Mouse (Mus musculus) adrenal gland (tissue): Measurements from ENCODE around the gene Fndc3b.

Source experiments
- intact Hi-C: fragments of 180-260 bp; cut with DNase I; formaldehyde crosslinking; loops from one replicate; pipeline ENCODE4 v1.15.1; 2025

The Fndc3b gene

DNA sequence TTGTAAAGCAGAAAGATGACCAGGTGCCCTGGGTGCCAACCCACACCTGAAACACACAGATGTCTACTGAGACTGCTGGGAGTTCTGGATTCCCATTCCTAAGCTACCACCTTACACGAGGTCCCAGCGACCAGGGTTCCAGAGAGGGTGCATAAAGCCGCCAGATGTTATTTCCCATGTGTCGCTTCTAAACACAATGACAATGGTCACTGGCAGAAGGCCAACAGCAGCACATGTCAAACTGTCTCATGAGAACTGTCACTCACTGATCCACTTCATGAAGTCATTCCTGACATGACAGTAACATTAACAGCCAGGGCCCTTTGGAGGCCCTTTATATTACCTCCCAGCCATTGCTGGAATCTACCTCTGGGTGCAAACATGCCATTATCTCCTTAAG, 110.9 kb downstream of the Fndc3b start:
- intact Hi-C loops, result no loop called here

DNA sequence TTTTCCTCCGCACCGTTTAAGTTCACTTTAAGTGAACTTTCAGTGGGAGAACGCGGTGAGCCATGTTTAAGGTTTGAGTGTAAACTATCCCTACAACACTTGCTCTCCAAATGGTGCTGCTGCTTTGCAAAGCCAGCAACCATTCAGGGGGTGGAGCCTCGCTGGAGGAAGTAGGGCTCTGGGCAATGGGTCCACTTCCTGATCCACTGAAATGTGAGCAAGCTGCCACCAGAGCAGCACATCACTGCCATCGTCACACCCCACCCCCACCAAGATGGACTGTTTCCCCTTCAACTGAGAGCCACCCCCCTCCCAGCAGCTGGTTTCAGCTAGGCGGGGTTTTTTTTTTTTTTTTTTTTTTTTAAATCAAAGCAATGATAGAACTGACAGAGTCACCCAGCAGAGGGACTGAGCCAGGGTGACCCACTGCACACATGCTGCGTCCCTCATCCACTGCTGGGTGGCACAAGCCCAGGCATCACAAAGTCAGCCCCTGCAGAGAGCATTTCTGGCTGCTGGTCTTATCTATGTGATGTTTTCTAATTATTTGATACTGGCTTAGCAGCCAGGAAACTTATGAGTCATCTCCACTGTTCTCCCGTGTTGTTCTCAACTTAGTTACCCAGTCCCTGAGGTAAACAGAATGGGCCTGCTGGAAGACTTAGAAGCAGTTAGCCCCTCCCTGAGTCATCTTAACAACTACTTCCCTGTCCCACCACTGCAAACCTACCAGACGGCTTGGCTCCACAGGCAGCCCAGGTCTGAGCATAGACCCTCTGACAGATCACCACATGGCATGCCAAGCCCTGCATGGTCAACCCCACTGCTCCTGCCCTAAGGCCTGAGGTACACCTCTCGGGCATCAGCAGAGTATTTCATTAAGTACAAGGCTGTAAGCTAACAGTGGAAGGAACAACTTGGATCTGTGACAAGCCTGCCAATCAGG, 112.4 kb downstream of the Fndc3b start:
- intact Hi-C loops, result no loop called here

DNA sequence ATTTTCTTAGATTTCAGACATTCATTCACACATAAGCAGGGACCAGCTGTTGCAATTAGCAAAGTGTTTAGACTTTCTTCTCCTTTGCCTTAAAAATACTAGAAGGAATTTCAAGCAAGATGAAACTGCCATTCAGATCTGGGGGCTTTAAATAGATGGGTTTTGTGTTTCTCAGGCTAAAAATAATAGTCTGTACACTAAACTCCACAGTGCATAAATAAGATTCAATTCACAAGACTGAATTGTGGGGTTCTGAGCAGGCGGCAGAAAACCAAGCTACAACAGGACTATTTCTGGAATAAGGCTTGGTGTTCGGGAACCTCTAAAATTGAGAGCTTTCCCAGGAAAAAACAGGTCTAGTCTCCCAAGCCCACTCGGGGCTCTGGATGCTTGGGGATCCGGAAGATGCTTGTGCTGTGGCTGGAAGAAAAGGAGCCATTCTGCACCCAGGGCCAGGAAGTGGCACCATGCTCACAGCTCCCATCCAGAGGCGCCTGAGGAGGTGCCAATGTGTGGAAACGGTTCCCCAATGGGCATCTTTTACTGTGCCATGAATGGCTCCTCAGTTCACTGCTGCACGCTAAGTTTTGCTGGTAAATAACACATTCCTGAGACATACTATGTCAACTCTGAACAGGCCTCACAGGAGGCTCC, 117.5 kb downstream of the Fndc3b start:
- intact Hi-C loops, result no loop called here

DNA sequence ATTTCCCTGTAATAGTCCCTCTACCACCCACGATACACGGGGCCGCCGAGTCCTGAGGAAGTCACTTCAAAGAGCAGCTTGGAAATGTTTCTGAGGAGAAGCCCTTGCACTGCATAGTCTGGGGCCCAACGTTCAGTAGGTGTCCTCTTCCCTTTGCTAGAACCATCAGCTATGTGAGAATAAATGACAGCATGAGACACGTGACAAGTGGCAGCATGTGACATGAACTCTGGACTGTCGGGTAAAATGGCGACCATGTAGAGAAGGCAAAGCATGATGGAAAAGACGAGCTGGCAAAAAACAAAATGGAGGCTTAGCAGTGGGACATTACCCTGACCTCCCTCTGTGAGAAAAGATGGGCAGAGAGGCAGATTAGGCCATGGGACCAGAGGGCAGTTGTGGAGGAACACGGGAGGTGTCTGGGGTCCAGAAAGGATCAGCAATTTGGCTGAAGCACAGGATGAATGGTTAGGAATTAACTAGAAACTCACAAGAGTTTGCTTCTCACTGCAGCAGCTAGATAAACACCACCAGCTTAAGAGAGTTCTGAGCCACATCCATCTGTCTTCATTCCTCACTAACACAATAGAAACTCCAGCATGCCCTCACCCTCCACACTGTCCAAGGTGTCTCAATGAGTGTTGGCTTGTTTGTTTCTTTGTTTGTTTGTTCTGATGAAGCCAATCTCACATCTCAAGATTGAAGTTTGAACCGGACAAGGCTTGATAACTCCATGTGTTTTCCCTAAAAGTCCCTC, 118.2 kb downstream of the Fndc3b start:
- intact Hi-C loops, result no loop called here

DNA sequence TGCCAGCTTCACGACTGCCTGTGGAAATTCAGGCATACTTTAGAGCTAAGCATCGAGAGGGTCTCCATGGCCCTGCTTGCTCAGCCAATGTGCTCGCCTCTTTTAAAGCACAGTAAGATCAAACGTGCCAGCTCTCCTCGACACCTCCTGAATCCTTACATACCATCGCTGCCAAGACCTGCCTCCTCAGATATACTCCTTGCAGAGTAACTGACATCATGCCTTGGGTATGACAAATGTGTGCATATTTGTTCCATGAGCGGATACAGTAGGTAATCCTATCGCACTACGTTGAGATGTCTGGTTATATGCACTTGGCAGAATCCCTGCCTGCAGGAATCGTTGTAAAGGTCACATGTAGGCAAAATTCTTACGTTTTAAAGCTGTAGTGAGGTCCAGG, 120.3 kb downstream of the Fndc3b start:
- intact Hi-C loops, result no loop called here

DNA sequence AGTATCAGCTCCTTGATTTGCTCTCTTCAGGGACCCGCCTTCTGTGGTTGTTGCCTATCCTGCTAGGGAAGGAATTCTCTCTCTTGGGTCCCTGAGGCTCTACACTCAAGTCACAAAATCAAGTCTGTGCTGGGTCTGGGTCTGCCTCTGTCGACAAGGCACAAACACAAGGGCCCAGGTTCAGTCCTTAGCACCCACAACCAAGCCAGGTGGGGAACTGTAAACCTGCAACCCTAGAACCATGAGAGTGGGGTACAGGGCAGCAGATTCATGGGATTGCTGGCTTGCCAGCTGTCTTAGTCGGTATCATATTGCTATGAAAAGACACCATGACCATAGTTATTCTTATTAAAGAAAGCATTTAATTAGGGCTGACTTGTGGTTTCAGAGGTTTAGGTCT, 121.8 kb downstream of the Fndc3b start:
- intact Hi-C loops, result no loop called here

DNA sequence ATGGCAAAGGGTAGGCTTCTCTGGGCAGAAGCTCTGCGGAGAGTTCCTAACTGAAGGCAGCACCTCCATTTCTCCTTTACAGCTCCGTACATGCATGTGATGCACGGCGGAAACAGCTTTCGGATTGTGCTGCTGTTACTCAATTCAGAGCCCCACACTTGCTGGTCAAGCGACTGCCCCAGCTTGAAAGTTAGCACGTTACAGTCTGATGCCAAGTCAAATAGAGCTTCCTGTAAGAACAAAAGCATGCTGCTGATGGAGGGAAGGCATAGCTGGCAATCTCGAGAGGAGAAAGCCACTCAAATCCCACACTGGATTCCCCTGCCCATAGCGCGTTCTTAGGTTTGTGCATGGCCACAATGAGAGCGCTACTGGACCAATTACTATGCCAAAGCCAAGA, 122.5 kb downstream of the Fndc3b start:
- intact Hi-C loops, result no loop called here

DNA sequence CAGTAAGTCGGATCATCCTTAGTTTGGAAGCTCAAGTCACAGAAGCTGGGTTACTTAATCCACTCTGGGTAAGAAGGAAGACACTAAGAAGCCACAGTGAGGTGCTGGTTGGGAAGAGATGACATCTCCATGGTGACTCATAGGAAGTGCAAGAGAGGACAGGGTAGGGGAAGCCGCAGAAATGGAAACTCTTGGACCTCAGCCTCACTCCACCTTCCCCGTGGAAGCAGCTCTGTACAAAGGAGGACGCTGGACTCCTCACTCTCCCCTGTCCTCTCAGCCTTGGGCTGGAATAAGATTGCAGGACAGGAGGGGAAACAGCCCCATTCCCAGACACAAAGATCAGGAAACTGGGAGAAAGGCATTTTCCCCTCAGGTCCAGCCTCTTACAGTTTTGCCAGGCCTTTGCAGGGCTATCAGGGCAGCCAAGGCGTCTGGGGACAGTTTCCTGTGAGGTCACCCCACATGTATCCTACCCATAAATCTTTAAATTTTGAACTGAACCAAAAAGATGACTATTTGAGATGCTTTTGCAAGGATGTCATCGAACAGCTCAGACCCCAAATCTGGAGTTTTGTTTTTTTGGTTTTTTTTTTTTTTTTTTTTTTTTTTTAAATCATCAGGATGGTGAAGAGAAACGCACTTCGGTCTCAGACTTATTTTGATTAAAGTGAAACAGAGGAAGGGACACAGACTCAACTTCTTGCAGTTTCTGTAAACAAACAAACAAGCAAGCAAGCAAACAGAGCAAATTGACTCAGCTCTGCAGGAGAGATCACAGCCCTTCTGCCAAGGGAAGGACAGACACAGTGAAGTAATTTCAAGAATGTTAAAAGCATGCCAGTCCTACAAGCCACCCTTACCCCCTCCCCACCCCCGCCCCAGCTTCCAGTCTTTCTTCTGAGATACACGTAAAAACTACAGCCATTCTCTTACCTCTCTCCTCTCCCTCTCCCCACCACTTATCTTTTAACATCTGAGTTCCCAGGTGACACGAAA, 126.2 kb downstream of the Fndc3b start:
- intact Hi-C loops, result loop anchor here (2.0 kb wide), 1 partner anchor 126 kb away; the partner anchor contains the start of gene Fndc3b

GRCm38 (mm10) chr3:27581931-27582840, 128.9 kb downstream of the Fndc3b start:
- intact Hi-C loops, result no loop called here

DNA sequence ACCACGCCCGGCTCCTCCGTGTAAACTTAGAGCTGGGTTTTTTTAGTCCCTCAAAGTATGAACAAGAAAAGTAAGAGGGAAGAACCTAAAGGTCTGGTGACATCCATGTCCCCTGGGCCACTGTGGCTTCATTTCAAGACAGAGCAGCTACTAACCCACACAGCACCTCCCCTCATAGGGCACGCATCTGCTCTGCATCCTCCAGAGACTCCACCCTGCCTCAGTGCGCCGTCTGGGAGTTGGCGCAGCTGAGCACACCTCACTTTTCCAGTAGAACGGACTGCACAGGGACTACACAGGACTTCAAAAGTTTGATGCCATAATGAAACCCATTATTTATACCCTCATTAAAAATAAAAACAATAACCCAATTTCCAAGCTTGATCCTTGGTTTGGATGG, 130.2 kb downstream of the Fndc3b start:
- intact Hi-C loops, result no loop called here

DNA sequence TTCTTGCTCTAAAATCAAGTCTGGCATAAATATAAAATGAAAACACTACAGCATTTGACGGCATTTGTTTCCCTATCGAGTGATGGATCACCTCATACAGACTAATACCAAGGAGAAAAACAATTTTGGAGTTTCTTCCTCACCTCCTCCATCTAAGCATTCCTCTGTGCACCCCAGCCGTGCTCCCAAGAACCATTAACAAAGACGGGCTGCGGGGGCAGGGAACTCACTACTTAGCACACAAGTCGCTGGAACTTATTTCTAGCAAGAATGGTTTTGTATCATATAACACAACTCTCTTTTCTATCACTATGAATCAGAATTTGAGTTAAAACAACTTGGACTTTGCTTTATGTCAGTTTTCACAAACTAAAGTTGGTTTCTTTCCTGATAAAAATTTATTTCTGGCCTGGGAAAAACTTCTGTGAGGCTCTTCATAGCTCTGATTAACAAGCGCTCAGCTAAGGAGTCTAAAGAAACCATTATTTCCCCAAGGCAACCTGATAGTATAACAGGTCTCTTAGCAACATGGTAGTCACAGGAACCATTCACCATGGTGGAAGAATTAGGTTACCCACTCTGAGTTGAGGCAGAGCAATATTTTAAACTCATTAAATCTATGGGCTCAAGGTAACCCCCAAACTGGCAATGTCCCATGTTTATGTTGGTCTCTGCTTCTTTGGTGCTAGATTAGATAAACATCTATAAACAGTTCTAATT, 131.1 kb downstream of the Fndc3b start:
- intact Hi-C loops, result no loop called here

DNA sequence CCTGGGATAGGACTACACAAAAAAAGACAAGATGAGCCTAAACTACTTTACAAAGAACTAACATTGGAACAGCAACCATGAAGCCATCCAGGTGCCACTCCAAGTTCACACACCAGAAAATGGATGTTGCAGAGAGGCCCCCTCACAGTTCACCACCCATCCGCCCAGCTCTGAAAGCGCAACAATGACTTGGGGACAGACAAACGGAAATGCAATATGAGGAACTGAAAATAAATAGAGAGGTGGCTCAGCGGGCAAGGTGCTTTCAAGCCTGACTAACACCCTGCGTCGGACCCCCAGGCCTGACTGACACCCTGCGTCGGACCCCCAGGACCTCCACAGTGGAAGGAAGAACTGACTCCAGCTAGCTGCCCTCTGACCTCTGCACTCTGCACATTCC, 131.9 kb downstream of the Fndc3b start:
- intact Hi-C loops, result no loop called here

GRCm38 (mm10) chr3:27577349-27578025, 133.6 kb downstream of the Fndc3b start:
- intact Hi-C loops, result no loop called here

DNA sequence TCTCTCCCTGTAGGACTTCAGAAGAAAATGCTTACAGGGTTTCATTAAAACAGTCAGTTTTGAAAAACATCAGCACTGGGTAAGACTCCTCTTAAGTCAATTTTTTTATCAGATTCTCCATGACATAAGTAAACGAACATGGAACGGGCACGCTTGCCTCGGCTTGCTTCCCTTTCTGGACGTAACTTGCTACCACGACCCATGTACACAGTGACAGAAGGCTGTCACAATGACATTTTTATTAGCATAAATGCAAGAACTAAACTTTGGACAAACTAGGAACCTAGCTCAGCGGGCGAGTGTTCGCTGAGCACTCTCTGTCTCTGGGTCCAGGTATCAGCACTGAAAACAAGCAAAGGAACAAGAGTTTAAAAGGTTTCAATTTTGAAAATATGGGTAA, 136.9 kb downstream of the Fndc3b start:
- intact Hi-C loops, result no loop called here

DNA sequence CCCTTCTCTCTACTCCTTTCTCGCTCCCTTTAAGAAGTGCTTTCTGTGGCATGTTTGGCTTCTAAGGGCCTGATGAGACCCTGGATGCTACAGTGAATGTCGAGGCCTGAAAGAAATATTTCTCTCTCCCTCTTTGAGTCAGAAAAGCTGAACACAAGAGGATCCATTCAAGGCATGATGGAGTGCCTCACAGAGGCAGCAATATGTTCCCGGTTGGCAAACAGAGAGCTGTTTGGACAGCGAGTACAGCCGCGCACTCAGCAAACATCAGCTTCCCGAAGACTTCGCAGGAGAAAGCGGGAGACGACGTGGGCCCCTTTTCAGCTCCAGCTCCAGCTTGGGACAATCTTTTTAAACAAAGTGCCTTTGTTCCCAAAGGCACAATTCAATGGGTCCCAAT, 137.6 kb downstream of the Fndc3b start:
- intact Hi-C loops, result no loop called here

- intact Hi-C loops, result no loop called here
These were observed 138.8 kb downstream of the Fndc3b start for GRCm38 (mm10) chr3:27572305-27572704.

GRCm38 (mm10) chr3:27565314-27565713, 145.8 kb downstream of the Fndc3b start:
- intact Hi-C loops, result loop anchor here (10.0 kb wide), 1 partner anchor 299 kb away; no protein-coding TSS in a partner anchor

GRCm38 (mm10) chr3:27563047-27563624, 148.0 kb downstream of the Fndc3b start:
- intact Hi-C loops, result loop anchor here (10.0 kb wide), 1 partner anchor 302 kb away; no protein-coding TSS in a partner anchor
